Mouse (Mus musculus) kidney, adult 2 months (tissue): ENCODE results near the gene Ctdspl. TPM values are rescaled to one million over a fixed set of nuclear protein-coding genes. Genes with fewer than 3 reads are reported as not detected.

Experiments used
- DNase-seq: peaks from one replicate; pipeline ENCODE4 v3.0.0; 2021
- H3K27ac ChIP-seq: fragments of 200-500 bp; 2 replicates; pipeline ENCODE4 v1.5.1; 2012; ENCODE audit warnings: low read depth, low read length, control low read depth, inconsistent platforms; ENCODE audit not compliant: insufficient read depth
- H3K27me3 ChIP-seq: fragments of 200-500 bp; replicated peaks from 2 replicates; pipeline ENCODE4 v1.6.1; 2012; ENCODE audit warnings: mild to moderate bottlenecking, moderate library complexity, low read length, inconsistent platforms; ENCODE audit not compliant: control insufficient read depth, insufficient read depth
- H3K36me3 ChIP-seq: fragments of 200-500 bp; 2 replicates; pipeline ENCODE4 v1.6.1; 2012; ENCODE audit warnings: mild to moderate bottlenecking, moderate library complexity, low read length, inconsistent platforms; ENCODE audit not compliant: control insufficient read depth, insufficient read depth
- H3K4me1 ChIP-seq: fragments of 200-500 bp; 2 replicates; pipeline ENCODE4 v1.6.1; 2011; ENCODE audit warnings: low read length; ENCODE audit not compliant: control insufficient read depth, insufficient read depth
- H3K4me3 ChIP-seq: fragments of 200-500 bp; 2 replicates; pipeline ENCODE4 v1.5.1; 2011; ENCODE audit warnings: mild to moderate bottlenecking, low read depth, low read length, control low read depth; ENCODE audit not compliant: insufficient read depth
- CTCF ChIP-seq: fragments of 200-500 bp; conservative IDR thresholded peaks from 2 replicates; pipeline ENCODE4 v1.5.1; 2011; ENCODE audit warnings: low read depth, mild to moderate bottlenecking, control low read depth, low read length, moderate library complexity, mixed read lengths; ENCODE audit not compliant: insufficient read depth, insufficient read length
- POLR2A ChIP-seq: fragments of 200-500 bp; IDR thresholded peaks from one replicate; pipeline ENCODE4 v1.6.1; 2011; ENCODE audit warnings: low read depth, low read length, control low read depth
- WGBS: fragments of 180-500 bp; shearing (Covaris S2); methylation state at CpG from one replicate; pipeline ENCODE4 v1.1.7; 2018; 5-methylcytosine and 5-hydroxymethylcytosine counted together
- polyA plus RNA-seq: library from polyadenylated mRNA; depleted of rRNA; stranded (reverse); fragments of >200 nt; gene quantifications from 2 replicates; pipeline ENCODE4 v1.2.3, GENCODE M21; 2012

Gene Ctdspl
- polyA plus RNA-seq, 1 experiment, result 39.2 TPM

DNA sequence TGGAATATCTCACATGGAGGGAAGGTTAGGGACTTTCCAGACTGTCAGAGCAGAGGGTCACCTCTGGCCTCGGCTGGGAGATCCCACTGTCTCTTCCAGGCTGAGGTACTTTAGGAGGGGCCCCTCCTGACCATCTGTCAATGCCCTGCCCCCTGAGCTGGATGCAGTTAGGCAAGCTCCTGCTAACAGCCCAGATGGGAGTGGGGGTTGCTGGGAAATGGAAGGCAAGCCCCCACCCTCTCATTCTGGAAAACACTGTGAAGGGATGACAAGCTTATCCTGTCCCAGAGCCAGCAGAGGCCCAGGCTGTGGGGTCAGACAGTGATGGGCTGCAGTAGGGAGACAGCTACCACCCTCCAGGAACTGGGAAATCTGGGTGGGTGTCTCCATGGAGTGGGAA is 160.2 kb downstream of the Ctdspl start:
- WGBS, result 70% methylated on average over 1 of the region's 1 CpGs
- no peaks in the 10 kb centered on the region for H3K4me1 ChIP-seq
- no peaks in the 10 kb centered on the region for H3K27me3 ChIP-seq
- H3K27ac ChIP-seq, result no peak overlapping the region
- DNase-seq, result no peak
- no peak overlapping the region for H3K4me3 ChIP-seq
- no peaks in the 10 kb centered on the region for H3K36me3 ChIP-seq
- TF ChIP-seq POLR2A, result no peak
- no peak for TF ChIP-seq CTCF

GRCm38 (mm10) chr9:119087309-119087708 is 161.1 kb downstream of the Ctdspl start:
- H3K4me1 ChIP-seq, result peaks cover 2% of the 10 kb centered on the region; the same call in 1 of the 2 replicates
- H3K27ac ChIP-seq, result no peak overlapping the region
- WGBS, result 85% methylated on average over 5 of the region's 5 CpGs
- TF ChIP-seq CTCF (no peak), POLR2A (no peak)
- no peak for DNase-seq
- no peaks in the 10 kb centered on the region for H3K27me3 ChIP-seq
- no peak overlapping the region for H3K4me3 ChIP-seq
- no peaks in the 10 kb centered on the region for H3K36me3 ChIP-seq

- peaks cover 7% of the 10 kb centered on the region; the same call in 1 of the 2 replicates for H3K4me1 ChIP-seq
- 2% methylated on average over 24 of the region's 24 CpGs for WGBS
- TF ChIP-seq POLR2A (peak; percentile 3), CTCF (no peak)
Observed at GRCm38 (mm10) chr9:119088148-119088801, 162.0 kb downstream of the Ctdspl start.

DNA sequence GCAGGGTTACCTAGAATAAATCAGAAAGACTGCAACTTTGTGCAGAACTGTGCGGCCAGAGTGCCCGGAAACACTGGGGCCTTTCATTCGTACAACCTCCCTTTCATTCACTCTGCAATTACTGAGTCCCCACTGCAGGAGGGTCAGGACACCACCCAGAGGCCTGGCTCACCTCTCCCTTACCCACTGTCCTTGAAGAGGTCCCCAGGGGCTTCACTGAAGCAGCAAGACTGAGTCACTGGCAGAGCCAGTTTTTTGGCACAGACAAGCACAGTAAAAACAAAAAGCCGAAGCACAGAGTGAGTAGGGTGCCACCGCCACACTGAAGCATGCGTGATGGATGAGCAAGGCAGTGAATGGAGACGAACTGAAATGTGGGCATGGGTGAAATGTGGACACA is 163.2 kb downstream of the Ctdspl start:
- Histone ChIP-seq H3K4me3 (no peak overlapping the region), H3K27ac (no peak overlapping the region), H3K4me1 (peaks cover 7% of the 10 kb centered on the region; the same call in 1 of the 2 replicates), H3K36me3 (no peaks in the 10 kb centered on the region), H3K27me3 (no peaks in the 10 kb centered on the region)
- WGBS, result 85% methylated on average over 7 of the region's 7 CpGs
- no peak for TF ChIP-seq POLR2A
- TF ChIP-seq CTCF, result no peak
- no peak for DNase-seq

More at GRCm38 (mm10) chr9:119088148-119088801, 162.0 kb downstream of the Ctdspl start:
- H3K27me3 ChIP-seq, result no peaks in the 10 kb centered on the region
- H3K27ac ChIP-seq, result peak overlapping the region; percentile 71
- DNase-seq, result peak; percentile 97
- H3K36me3 ChIP-seq, result no peaks in the 10 kb centered on the region
- H3K4me3 ChIP-seq, result peak overlapping the region; percentile 68

GRCm38 (mm10) chr9:119090462-119090861 is 164.2 kb downstream of the Ctdspl start:
- no peak overlapping the region for H3K4me3 ChIP-seq
- no peaks in the 10 kb centered on the region for H3K36me3 ChIP-seq
- peaks cover 7% of the 10 kb centered on the region; the same call in 1 of the 2 replicates for H3K4me1 ChIP-seq
- TF ChIP-seq CTCF (no peak), POLR2A (no peak)
- 92% methylated on average over 5 of the region's 5 CpGs for WGBS
- H3K27me3 ChIP-seq, result no peaks in the 10 kb centered on the region
- no peak overlapping the region for H3K27ac ChIP-seq
- DNase-seq, result no peak

DNA sequence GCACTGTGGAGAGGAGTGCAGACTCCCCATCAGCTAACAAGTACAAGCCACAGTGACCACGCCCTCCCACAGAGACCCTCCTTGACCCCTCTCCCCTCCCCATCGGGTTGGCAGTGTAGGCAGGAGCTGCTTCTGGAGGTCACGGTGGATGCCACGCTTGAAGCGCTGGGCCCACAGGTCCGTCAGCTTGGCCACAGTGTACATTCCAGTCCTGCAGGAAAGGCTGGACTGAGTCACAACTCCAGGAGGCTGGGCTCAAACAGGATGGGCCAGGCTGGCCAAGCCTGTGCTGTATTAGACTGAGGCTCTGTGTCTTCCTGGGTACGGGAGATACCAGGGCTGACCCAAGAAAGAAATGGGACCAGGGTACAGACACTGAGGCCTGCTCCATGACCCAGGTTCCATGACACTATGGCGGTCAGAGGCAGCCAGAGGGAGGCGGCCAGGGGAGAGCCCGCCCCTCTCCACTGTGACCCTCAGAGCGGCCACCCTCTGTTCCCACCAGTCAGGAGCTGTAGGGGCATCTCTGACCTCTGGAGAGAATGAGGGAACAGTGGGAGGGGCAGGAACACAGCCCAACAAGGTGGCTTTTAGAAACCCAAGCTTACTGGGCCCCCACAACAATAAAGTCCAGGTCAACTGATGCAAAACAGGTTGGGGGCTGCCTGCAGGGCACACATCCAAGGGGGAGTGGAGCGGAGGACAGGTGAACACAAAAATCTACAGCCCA is 165.5 kb downstream of the Ctdspl start:
- Histone ChIP-seq H3K27ac (no peak overlapping the region), H3K36me3 (no peaks in the 10 kb centered on the region), H3K4me3 (no peak overlapping the region), H3K27me3 (no peaks in the 10 kb centered on the region), H3K4me1 (peaks cover 7% of the 10 kb centered on the region; the same call in 1 of the 2 replicates)
- no peak for DNase-seq
- WGBS, result 65% methylated on average over 12 of the region's 12 CpGs
- no peak for TF ChIP-seq POLR2A
- no peak for TF ChIP-seq CTCF
